Mouse (Mus musculus) Patski (cell line): ENCODE measurements around the gene Gpsm3. TPM values are rescaled to one million over a fixed set of nuclear protein-coding genes. Genes with fewer than 3 reads are reported as not detected.
A peak's percentile ranks its signal among the peaks of the same experiment; 100 is the strongest.

Experiments used
- ATAC-seq: fragments of 100-300 bp; one replicate; pipeline ENCODE4 v1.8.0; 2021
- CTCF ChIA-PET: fragments of 350-600 bp; sonication (Branson Sonifier 250); formaldehyde crosslinking; loops from one replicate; lab custom pipeline; 2022; ENCODE audit warnings: inconsistent platforms; lab: Charles Lee
- POLR2A ChIA-PET: fragments of 350-600 bp; sonication (Branson Sonifier 250); formaldehyde crosslinking; loops from one replicate; lab custom pipeline; 2022; ENCODE audit warnings: antibody characterized with exemption, inconsistent platforms; lab: Charles Lee
- DNase-seq: peaks from one replicate; pipeline ENCODE4 v3.0.0-alpha.2; 2011; ENCODE audit warnings: low read depth, low spot score
- H3K27me3 ChIP-seq: fragments of 371-371 bp; one replicate; pipeline ENCODE4 v1.5.1; 2021
- CTCF ChIP-seq: fragments of 100-300 bp; IDR thresholded peaks from one replicate; pipeline ENCODE4 v1.5.1; 2021
- in situ Hi-C: fragments of 300-500 bp; cut with MboI; formaldehyde crosslinking; loops from 3 replicates; pipeline ENCODE4 v1.11.1; 2018; ENCODE audit warnings: low pct_unique_long_range_greater_than_20kb, mixed read lengths
- polyA plus RNA-seq: library from polyadenylated mRNA; unstranded; gene quantifications from one replicate; pipeline ENCODE4 v1.2.3, GENCODE M21; 2021

The Gpsm3 gene
- polyA plus RNA-seq, 1 experiment from 2014 or later, result 0.35 TPM

DNA sequence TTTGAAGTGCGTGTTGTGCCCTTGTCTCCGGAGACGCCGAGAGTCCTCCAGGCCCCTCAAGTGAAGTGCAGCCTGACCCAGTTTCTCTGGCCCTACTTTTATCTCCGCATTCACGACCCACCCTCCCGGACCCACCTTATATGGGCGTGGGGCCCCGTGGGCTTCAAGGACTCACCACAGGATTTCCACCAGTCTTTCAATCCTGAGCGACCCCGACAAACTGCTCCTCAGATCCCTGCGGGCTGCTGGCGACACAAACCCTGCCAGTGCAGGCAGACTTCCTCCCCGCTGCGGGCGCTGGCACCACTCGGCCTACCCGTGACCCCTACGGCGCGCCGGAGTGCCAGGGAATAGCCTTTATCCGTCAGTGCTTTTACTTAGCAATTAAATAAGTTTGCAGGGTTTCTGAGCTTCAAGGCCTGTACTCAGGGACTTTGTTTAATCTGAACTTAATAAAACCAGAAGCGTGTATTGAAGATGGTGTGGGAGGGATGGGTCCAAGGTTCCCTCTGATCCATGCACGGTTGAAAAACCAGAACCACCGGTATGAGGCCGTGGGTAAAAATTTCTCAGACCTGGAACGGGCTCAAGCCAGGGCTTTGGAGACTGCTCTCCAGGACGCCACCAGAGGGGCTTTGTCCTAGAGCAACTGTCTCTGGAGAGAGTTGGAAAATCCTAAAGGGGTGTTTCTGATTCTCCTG lies 38.5 kb downstream of the Gpsm3 start, which contains the start of gene Ppt2:
Gene Ppt2 (minus strand): TSS at position 568 of the 701 bp plus-strand sequence.
- POLR2A ChIA-PET, result interaction anchor here (1.0 to 2.0 kb wide), 2 partner anchors 12 to 13 kb away, joined by 4 to 5 read pairs; no protein-coding TSS in a partner anchor
- CTCF ChIA-PET, result interaction anchor here (1.3 to 1.7 kb wide), 4 partner anchors 9 to 24 kb away, joined by 3 to 4 read pairs (median 4); partner anchors contain the start of genes Agpat1, Fkbpl and Rnf5
- H3K27me3 ChIP-seq, result no peaks in the 10 kb centered on the region
- in situ Hi-C loops, result loop anchor here (25.0 kb wide), 1 partner anchor 509 kb away; the partner anchor contains the start of genes Apom, Bag6 and D17H6S53E
- ATAC-seq (peak; percentile 10), DNase-seq (no peak)
- no peak for TF ChIP-seq CTCF

DNA sequence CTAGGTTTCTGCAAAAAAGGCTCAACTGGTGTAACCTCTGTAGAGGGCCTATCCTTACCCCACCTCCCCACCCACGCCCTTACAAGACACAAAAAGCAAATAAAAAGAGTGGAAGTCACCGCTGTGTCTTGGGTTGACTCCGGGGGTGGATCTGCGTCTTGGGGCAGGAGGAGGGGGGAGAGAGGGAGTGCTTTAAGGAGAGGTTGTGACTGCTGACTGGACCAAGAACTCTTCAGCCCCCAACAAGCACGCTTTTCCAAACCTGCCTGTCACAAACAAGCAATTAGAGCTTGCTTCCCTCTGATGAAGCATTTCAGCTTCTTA lies 39.0 kb downstream of the Gpsm3 start:
- H3K27me3 ChIP-seq, result no peaks in the 10 kb centered on the region
- ChIA-PET CTCF (interaction anchor here (1.3 to 1.7 kb wide), 4 partner anchors 9 to 25 kb away, joined by 3 to 4 read pairs (median 4); partner anchors contain the start of genes Agpat1, Fkbpl and Rnf5), POLR2A (interaction anchor here (2.0 kb wide), 1 partner anchor 11 kb away, joined by 5 read pairs; no protein-coding TSS in a partner anchor)
- no peak for TF ChIP-seq CTCF
- no peak for DNase-seq
- no peak for ATAC-seq
- in situ Hi-C loops, result loop anchor here (25.0 kb wide), 1 partner anchor 509 kb away; the partner anchor contains the start of genes Apom, Bag6 and D17H6S53E

DNA sequence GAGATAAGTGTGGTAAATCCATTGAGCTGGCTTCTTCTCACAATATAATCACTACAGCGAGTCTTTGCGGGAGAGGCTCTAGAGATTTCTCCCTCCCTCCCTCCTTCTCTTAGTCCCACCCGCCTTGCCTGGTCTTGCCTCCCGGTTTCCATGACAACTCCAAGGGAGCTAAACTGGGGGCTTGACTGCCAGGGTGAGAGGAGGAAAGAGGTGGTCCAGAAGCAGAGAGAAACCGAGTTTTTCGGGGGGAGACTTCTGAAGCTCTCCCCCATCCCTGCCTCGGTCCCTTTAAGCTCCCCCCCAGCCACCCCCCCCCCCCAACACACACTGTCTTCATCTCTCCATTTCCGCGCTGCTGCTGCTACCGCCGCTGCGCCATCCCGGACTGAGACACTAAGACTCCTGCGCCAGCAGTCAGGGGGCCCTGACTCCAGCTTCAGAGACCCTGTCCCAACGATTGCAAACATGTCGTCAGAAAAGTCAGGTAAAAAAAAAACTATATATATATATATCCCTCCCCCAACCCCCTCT lies 39.7 kb downstream of the Gpsm3 start, which contains the start of gene Prrt1:
Gene Prrt1 (plus strand): TSS at position 313 of the 531 bp plus-strand sequence.
- POLR2A ChIA-PET, result no interaction called here
- CTCF ChIA-PET, result interaction anchor here (1.3 to 1.7 kb wide), 3 partner anchors 11 to 25 kb away, joined by 3 to 4 read pairs (median 4); partner anchors contain the start of genes Agpat1, Fkbpl and Rnf5
- no peaks in the 10 kb centered on the region for H3K27me3 ChIP-seq
- DNase-seq (no peak), ATAC-seq (no peak)
- in situ Hi-C loops, result loop anchor here (25.0 kb wide), 1 partner anchor 508 kb away; the partner anchor contains the start of genes Apom, Bag6 and D17H6S53E
- TF ChIP-seq CTCF, result no peak

DNA sequence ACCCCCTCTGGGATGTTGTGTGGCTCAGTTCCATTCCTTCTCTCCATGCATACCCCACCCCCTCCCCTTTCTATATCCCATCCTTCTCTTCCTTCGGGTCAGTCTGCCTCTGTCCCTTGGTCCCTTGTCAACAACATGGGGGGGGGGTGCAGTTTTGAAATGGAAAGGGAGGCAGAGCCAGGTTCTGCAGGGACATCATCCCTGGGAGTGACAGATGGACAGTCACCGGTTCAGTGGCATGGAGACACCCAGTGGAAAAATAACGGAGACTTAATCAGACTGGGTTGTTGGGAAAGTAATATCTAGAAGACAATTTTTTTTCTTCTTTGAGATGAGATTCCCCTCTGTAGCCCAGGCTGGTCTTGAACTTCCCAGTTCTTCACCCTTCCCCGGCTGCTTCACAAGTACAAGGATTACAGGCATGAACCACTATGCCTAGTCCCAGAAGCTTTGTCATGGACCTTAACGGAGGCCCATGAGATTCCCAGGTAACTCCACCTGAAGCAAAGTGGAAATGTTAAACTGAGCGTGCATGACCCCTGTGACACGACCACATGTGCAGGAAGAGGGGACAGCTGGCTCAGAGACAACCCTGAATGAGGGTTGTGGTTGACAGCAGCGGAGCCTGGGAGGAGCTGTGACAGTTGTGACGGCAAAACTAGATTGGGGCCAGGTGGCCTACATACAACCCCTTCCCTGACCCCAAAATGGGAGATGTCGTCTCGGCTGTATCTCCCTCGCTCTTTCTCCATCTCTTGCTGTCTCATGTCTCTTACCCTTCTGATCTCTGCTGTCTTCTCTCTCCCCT lies 40.4 kb downstream of the Gpsm3 start:
- in situ Hi-C loops, result loop anchor here (25.0 kb wide), 1 partner anchor 507 kb away; the partner anchor contains the start of genes Apom, Bag6 and D17H6S53E
- no peak for DNase-seq
- ATAC-seq, result no peak
- CTCF ChIA-PET, result interaction anchor here (1.3 to 1.7 kb wide), 2 partner anchors 11 to 26 kb away, joined by 3 to 4 read pairs; partner anchors contain the start of genes Agpat1 and Rnf5
- no peaks in the 10 kb centered on the region for H3K27me3 ChIP-seq
- no peak for TF ChIP-seq CTCF
- POLR2A ChIA-PET, result no interaction called here

DNA sequence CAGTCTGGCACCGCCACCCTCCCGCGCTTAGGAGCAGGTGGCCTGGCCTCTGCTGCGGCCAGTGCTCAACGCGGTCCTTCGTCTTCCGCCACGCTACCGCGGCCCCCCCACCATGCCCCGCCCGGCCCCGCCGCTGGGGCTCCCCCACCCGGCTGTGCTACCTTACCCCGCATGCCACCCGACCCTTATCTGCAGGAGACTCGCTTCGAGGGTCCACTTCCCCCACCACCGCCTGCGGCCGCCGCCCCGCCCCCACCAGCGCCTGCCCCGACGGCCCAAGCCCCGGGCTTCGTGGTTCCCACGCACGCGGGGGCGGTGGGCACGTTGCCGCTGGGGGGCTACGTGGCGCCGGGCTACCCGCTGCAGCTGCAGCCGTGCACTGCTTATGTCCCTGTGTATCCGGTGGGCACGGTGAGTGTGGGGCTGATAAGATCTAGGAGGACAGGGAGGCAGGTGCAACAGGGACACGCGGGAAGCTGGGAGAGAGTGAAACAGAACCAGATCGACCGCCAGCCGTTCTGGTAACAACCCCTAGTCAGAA lies 41.2 kb downstream of the Gpsm3 start:
- H3K27me3 ChIP-seq, result no peaks in the 10 kb centered on the region
- ATAC-seq (no peak), DNase-seq (no peak)
- no peak for TF ChIP-seq CTCF
- ChIA-PET POLR2A (no interaction called here), CTCF (no interaction called here)
- in situ Hi-C loops, result loop anchor here (25.0 kb wide), 1 partner anchor 506 kb away; the partner anchor contains the start of genes Apom, Bag6 and D17H6S53E

DNA sequence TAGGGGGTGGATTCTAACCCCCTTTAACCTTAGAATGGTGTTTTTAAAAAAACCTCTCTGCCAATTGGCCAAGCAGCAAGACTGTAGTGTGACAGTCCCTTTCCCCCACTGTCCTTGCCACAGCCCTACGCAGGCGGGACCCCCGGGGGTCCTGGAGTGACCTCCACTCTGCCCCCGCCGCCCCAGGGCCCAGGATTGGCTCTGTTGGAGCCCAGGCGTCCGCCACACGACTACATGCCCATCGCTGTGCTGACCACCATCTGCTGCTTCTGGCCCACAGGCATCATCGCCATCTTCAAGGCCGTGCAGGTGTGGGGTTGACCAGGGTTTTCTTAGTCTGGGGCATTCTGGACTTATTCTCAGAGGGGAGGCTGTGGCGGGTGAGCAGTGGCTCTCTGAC lies 42.0 kb downstream of the Gpsm3 start:
- DNase-seq (no peak), ATAC-seq (no peak)
- CTCF ChIA-PET, result no interaction called here
- no peaks in the 10 kb centered on the region for H3K27me3 ChIP-seq
- TF ChIP-seq CTCF, result no peak
- in situ Hi-C loops, result loop anchor here (25.0 kb wide), 1 partner anchor 506 kb away; the partner anchor contains the start of genes Apom, Bag6 and D17H6S53E
- POLR2A ChIA-PET, result no interaction called here

DNA sequence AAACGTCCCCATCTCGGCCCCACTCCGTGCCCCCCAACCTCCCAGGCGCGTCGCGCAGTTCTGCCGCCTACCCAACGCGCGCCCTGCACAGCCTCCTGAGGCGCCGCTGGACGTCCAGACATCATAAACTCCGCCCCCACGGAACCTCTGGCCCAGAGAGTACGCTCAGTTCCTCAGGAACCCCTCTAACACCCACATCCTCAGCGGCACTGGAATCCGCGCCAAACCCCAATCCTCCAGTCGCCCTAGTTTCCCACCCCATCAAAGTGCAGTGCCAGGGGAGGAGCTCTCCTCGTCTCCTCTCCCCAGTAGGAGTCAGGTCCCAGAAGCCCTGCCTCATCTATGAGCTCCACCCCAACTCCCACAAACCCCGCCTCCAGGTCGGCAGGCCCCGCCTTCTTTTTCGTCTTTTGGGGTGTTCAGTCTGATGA lies 42.7 kb downstream of the Gpsm3 start:
- ATAC-seq, result no peak
- POLR2A ChIA-PET, result no interaction called here
- no peaks in the 10 kb centered on the region for H3K27me3 ChIP-seq
- no peak for TF ChIP-seq CTCF
- CTCF ChIA-PET, result no interaction called here
- DNase-seq, result no peak
- in situ Hi-C loops, result loop anchor here (25.0 kb wide), 1 partner anchor 505 kb away; the partner anchor contains the start of genes Apom, Bag6 and D17H6S53E

DNA sequence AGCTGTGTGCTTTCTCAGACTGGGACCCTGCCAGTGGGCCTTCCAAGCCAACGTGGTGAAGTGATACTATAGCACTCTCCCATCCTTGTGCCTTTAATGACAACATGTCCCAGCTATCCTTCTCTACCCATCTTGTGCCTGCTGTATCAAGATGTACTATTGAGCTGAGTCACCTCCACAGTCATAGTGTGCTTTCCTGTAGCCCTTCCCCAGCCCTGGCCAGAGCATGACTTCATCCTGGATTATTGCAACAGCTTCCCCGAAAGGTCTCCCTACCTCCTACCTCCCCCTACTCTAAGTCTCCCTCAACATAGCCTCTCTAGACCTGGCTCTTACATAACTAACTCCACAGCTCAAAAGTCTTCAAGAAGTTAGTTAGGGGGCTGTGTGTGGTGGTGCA lies 46.1 kb downstream of the Gpsm3 start:
- DNase-seq, result no peak
- no peaks in the 10 kb centered on the region for H3K27me3 ChIP-seq
- in situ Hi-C loops, result loop anchor here (25.0 kb wide), 1 partner anchor 502 kb away; the partner anchor contains the start of genes Apom, Bag6 and D17H6S53E
- no peak for TF ChIP-seq CTCF
- POLR2A ChIA-PET, result interaction anchor here (0.6 kb wide), 2 partner anchors 42 to 279 kb away, joined by 3 read pairs; no protein-coding TSS in a partner anchor
- peak; percentile 57 for ATAC-seq
- CTCF ChIA-PET, result interaction anchor here (1.1 to 1.5 kb wide), 2 partner anchors 9 to 16 kb away, joined by 4 to 5 read pairs; partner anchors contain the start of gene Fkbpl

DNA sequence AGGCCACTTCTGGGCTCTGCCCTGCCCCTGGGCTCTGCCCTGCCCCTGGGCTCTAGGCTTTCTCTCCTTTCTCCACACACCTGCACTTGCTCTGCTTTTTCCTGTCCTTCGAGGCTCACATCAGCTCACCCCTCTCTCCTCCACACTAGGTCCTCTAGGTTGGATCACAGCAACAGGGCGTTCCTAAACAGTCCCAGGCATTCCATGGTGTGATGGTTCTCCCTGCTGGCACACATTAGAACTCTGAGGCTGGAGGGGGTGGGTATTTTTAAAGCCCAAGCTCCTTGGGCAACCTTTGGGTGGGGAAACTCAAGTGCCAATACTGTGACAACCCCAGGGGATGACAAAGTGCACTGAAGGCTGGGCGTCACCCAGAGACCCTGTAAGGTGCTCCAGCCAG lies 47.9 kb downstream of the Gpsm3 start:
- in situ Hi-C loops, result loop anchor here (25.0 kb wide), 1 partner anchor 500 kb away; the partner anchor contains the start of genes Apom, Bag6 and D17H6S53E
- DNase-seq, result no peak
- ATAC-seq, result no peak
- POLR2A ChIA-PET, result no interaction called here
- CTCF ChIA-PET, result no interaction called here
- H3K27me3 ChIP-seq, result no peaks in the 10 kb centered on the region
- no peak for TF ChIP-seq CTCF
